Mouse (Mus musculus): Measurements from ENCODE around the gene Vangl2. TPM values are rescaled to one million over a fixed set of nuclear protein-coding genes. Genes with fewer than 3 reads are reported as not detected.

The Vangl2 gene
- polyA plus RNA-seq, 1 experiment: not detected

GRCm38 (mm10) chr1:172052766-172053279 is 24.6 kb upstream of the Vangl2 start:
- no peak for TF ChIP-seq GATA1 (IDR thresholded peaks at IDR 0.05; ENCODE audit: low read length)

DNA sequence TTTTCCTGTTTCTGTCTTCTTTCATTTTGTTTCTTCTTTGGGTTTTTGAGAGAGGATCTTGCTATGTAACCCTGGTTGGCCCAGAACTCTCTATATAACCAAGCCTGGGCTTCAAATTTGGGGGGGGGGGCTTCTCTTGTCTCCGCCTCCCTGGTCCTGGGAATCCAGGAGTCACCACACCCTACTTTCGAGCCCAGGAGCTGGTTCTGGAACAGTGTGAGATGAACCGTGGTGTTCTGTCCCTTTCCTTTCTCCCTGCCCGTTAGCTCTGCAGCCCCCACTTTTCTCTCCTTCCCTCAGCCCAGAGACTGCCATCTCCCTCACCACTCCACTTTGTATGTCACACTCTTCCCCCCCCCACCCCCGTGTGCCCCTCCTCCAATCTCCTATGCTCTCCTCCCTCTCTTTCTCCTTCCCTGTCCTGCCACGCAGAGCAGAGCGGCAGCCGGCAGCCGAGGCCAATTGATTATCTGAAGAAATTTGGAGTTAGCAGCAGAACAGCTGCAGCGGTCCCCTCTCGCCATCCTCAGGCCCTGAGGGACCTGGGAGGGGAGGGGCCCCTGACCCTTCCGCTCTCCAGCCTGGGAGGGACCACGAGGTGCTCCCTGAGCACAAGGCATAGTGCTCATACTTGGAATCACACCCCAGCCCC is 21.0 kb upstream of the Vangl2 start:
- no peak for TF ChIP-seq GATA1 (IDR thresholded peaks at IDR 0.05; ENCODE audit: low read length)

GRCm38 (mm10) chr1:172048241-172048734 is 20.0 kb upstream of the Vangl2 start:
- no peak for TF ChIP-seq GATA1 (IDR thresholded peaks at IDR 0.05; ENCODE audit: low read length)

DNA sequence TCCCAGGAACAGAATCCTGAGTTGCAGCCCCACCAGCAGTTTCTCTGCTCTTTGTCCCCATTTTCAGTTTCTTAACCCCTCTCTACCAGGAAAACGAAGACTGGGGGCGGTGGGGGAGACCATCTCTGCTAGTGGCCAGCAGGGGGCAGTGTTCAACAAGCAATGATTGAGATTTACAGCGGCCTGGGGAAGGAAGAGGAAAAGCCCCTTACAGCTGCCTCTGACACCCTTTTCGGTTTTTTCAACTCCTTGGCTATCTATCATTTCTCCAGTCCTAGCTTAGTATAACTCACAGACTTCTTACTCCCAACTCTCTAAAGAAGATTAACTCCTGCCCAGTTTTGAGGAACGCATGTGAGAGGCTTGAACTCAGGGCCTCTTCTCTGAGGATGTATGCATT is 18.7 kb upstream of the Vangl2 start:
- no peak for TF ChIP-seq GATA1 (IDR thresholded peaks at IDR 0.05; ENCODE audit: low read length)

GRCm38 (mm10) chr1:172046410-172046809 is 18.2 kb upstream of the Vangl2 start:
- no peak for TF ChIP-seq GATA1 (IDR thresholded peaks at IDR 0.05; ENCODE audit: low read length)

GRCm38 (mm10) chr1:172029914-172030313 is 1.7 kb upstream of the Vangl2 start:
- TF ChIP-seq GATA1 (IDR thresholded peaks at IDR 0.05; ENCODE audit: low read length): no peak

GRCm38 (mm10) chr1:172027809-172028102 is 488 bp downstream of the Vangl2 start:
- no peak for TF ChIP-seq GATA1 (IDR thresholded peaks at IDR 0.05; ENCODE audit: low read length)

GRCm38 (mm10) chr1:172027010-172027808 is 1.0 kb downstream of the Vangl2 start:
- no peak for TF ChIP-seq GATA1 (IDR thresholded peaks at IDR 0.05; ENCODE audit: low read length)

- TF ChIP-seq GATA1 (IDR thresholded peaks at IDR 0.05; ENCODE audit: low read length): no peak
These were observed 1.9 kb downstream of the Vangl2 start for GRCm38 (mm10) chr1:172026201-172026901.

GRCm38 (mm10) chr1:172025201-172025904 is 2.9 kb downstream of the Vangl2 start:
- TF ChIP-seq GATA1 (IDR thresholded peaks at IDR 0.05; ENCODE audit: low read length): no peak

DNA sequence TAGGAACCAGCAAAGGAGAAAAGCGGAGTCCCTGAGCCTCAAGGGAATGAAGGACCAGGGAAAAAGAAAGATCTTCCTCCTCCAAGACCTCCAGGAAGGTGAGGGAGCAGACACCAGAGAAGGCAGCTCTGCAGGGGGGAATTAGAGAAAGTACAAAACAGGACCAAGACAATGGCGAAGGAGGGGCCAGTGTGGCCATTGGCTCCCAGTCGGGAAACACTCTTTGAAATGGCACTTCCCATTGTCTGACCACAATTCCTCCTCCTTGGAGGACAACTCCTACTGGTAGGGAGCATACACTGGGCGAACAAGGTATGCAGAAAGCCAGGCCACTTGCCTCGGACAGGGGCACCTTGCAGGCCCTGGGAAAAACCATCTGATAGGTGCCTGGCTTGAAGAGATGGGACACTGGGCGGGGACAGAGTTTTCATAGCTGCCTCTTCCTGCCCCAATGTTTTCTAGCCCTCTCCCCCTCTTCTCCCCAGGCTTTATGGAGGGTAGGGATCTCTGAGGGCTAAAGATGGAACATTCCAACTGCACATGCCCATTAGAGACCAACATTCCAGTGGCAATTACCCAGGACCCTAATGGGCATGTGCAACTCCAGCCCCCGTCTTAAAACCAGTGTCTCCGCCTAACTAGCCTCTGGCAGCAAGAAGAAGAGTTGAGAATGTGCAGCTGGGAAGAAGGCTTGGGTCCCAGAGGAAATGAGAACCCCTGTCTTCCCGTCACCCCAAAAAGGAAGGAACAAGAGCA is 3.9 kb downstream of the Vangl2 start:
- TF ChIP-seq GATA1 (IDR thresholded peaks at IDR 0.05; ENCODE audit: low read length): no peak

DNA sequence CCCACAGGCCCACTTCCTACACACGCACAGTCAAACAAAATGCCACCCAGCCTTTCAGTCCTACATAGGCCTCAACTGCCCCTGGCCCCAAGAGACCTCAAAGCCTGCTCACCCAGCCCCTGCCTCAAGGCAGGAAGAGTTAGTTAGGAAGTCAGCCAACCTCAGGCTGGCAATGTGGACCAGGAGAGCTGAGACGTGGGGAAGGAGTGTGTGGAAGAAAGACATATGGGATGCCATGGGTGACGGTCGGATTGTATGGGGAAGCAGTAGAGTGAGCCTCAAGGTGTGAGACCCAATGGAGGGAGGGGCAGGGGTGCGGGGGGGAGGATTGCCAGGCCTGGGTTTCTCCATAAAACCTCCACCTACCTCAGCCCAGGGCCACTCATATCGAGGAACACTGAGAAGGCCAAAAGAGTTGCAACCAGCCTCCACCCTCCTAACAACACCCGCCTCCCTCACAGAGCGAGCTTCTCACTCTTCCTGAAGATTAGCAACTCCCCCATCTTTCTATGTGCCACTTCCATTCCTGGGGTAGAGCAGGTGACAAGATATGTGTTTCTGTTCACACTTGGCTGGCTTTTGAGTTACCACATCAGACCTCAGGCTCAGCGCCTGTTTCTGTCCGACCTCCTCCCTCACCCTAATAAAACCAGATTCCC is 8.3 kb downstream of the Vangl2 start:
- TF ChIP-seq GATA1 (IDR thresholded peaks at IDR 0.05; ENCODE audit: low read length): no peak

- TF ChIP-seq GATA1 (IDR thresholded peaks at IDR 0.05; ENCODE audit: low read length): no peak
These were observed 8.9 kb downstream of the Vangl2 start for GRCm38 (mm10) chr1:172019339-172019738.
